Mouse (Mus musculus) splenic B cell, adult 2 months (primary cell): ENCODE results near the gene Serpina7.

ENCODE experiments used
- DNase-seq: peaks from one replicate; pipeline ENCODE4 v3.0.0-alpha.2; 2011; ENCODE audit warnings: low read depth, low spot score
- H3K27me3 ChIP-seq: 2 replicates; pipeline ENCODE4 v1.6.1; 2012; ENCODE audit warnings: mild to moderate bottlenecking, low read length, moderate library complexity, mixed read lengths; ENCODE audit not compliant: control insufficient read depth, poor library complexity, insufficient read depth, severe bottlenecking
- H3K36me3 ChIP-seq: 2 replicates; pipeline ENCODE4 v1.6.1; 2012; ENCODE audit warnings: mild to moderate bottlenecking, low read length, moderate library complexity, mixed read lengths; ENCODE audit not compliant: control insufficient read depth, poor library complexity, insufficient read depth, severe bottlenecking

Serpina7 gene

DNA sequence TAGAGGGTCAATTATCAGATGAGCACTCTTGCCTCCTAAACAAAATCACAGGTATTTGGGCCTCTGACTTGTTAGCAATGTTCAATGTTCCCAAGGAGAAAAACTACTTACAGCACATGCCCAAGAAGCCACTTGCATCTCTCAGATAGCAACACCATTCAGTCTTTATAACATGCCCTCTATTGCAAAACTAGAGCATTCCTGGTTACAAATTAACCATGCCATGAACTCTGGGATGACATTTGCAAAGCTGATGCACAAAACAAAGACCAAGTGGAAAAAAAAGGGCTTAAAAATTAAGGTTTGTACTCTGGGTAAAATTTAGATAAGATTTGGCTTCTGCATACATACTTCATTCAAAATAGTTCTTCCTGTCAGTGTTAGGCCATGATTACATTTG, at the start of gene Serpina7:
Serpina7 (minus strand) TSS at position 160 of the 400 bp plus-strand sequence.
- no peak for DNase-seq
- H3K27me3 ChIP-seq = no peaks in the 10 kb centered on the region
- no peaks in the 10 kb centered on the region for H3K36me3 ChIP-seq

DNA sequence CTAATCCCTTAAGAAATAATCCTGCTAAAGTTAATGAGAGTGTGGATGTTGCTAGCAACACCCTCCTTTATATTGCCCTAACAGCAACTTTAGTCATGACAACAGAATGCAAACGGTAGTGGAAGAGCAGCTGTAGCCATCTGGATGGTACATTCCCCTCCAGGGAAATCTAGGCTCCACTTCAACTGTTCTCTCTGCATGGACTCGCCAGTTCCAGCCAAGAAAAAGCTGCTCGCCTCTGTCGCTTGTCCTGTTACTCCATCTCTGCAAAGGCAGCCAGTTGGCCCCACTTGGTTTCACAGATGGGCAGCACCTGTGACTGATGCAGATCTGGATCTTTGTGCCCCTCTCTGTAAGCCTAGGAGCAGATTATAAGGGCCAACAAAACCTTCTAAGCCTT, 49.0 kb upstream of the Serpina7 start:
- DNase-seq = no peak
- no peaks in the 10 kb centered on the region for H3K27me3 ChIP-seq
- H3K36me3 ChIP-seq = no peaks in the 10 kb centered on the region

DNA sequence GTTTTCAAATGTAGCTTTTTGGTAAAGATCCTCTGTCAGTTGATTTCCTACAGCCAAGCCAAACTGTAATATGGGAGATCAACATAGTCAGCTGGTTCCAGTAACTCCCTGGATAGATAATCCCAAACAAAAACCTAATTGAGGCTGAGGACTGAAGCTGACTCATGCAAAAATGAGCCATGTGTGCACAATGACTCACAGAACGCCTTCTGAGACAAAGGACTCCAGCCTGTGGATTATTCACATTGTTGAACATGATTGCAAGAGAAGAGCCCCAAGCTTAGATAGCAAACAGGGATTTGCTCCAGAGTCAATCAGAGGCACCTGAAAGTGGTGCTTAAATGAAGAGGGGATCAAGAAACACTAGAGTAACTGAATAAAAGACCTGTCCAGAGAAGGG, 12.2 kb upstream of the Serpina7 start:
- no peaks in the 10 kb centered on the region for H3K27me3 ChIP-seq
- DNase-seq = no peak

DNA sequence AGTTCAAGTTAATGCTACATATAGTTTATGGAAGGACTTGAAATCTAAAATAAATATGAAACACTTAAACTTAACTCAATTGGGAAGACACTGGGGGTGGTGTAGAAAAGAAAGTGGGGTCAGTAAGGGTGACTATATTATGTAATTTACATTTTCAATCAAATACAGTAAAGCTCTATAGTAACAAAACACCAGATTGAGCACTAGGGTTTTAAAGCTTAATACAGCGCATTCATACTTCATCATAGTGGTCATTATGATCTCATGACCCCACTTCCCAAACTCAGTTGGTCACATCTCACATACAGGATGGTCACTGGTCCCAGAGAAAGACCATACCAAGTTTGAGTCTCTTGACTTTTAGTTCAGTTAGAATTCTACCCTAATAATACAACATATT, 907 bp upstream of the Serpina7 start, which contains the start of gene 4930513O06Rik:
4930513O06Rik (plus strand) TSS at position 301 of the 400 bp plus-strand sequence.
- no peak for DNase-seq
- no peaks in the 10 kb centered on the region for H3K36me3 ChIP-seq
- H3K27me3 ChIP-seq = no peaks in the 10 kb centered on the region

More for the DNA sequence above, 12.2 kb upstream of the Serpina7 start:
- no peaks in the 10 kb centered on the region for H3K36me3 ChIP-seq

DNA sequence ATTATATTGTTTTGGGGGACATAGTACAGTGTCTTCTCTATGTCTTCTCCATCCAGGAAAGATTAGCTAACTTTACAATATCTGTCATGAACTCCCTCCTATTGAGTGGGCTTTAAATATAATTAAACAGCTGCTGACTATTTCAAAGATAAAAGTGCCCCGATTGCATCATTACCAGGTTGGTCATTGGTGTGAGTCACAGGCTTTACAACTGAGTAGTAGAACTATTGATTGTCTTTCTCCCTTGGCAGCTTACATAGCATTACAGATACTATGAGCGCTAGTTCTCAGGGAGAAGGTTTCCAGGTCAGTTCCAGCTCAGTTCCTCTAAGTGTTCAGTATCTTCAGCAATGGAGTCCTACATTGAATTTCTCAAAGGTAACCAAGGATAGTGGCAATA, 6.5 kb downstream of the Serpina7 start:
- H3K27me3 ChIP-seq = no peaks in the 10 kb centered on the region
- H3K36me3 ChIP-seq = no peaks in the 10 kb centered on the region
- no peak for DNase-seq

DNA sequence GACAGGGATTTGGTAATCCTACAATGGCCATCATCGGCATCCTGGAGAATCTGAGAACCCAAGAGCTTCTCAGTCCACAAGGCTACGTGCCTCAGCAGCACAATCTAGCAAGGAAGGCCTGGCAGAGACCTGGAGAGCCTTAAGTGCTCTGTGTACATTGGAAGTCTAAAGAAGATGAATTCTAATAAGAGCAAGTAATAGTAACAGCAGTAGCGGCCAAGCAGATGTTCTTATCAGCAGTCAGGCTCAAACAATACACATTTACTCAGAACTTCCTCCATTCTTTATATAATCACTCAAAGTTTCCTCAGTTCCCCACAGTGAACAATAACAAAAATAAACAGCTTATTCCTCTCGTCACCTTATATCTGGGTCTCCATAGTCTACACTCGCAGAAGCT, 21.0 kb downstream of the Serpina7 start:
- H3K36me3 ChIP-seq = no peaks in the 10 kb centered on the region
- H3K27me3 ChIP-seq = no peaks in the 10 kb centered on the region
- no peak for DNase-seq

DNA sequence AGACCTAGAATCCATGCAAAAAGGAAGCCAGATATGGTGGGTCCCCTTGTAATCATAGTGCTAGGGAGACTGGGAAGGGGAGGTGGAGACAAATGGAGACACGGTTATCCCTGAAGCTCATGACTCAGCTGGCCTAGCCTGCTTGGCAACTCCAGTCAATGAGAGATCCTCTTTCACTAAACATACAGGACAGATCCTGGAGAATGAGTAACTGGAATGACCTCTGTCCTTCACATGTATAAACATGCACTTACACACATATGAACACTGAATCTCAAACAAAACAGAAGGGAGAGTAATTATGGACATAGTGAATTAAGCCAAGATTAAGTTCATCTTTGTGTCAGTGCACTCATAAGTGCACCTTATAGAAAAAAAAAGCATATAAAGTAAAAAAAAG, 31.9 kb downstream of the Serpina7 start:
- Histone ChIP-seq H3K27me3 (no peaks in the 10 kb centered on the region), H3K36me3 (no peaks in the 10 kb centered on the region)
- DNase-seq = no peak

DNA sequence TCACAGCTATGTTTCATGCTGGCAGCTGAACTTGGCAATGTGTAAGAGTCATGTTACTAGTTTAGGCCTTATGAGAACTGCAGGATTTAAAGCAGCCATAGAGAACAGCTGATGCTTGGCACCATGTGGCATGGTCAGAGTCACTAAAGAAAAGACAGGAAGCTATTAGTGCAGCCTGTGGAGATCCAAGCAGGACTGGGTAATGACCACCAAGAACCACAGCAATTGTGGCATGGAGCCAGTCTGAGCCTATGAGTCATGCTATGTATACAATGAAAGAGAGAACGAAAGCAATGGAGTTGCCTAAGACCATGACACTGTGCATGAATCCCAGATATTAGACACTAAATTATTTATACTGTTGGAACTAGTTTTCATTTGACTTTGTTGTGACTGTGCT, 33.1 kb downstream of the Serpina7 start:
- no peaks in the 10 kb centered on the region for H3K27me3 ChIP-seq
- H3K36me3 ChIP-seq = no peaks in the 10 kb centered on the region
- DNase-seq = no peak

DNA sequence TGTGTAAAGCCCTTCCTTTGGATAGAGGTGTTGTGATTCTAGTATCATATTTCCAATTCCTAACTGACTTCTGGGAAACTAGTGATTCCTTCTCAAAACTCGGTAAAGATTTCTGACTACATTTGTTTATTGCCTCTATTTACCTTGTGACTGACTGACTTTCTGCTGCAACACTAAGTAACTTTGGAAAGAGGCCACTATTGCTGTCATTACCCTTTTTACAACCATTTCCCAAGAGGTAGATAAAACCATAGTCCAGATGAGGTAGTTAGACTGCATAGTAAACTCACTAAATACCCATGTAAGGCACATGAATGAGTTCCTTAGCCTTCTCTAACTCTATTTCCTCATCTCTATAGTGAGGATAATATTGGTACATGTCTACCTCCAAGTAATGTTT, 43.9 kb downstream of the Serpina7 start:
- Histone ChIP-seq H3K36me3 (no peaks in the 10 kb centered on the region), H3K27me3 (no peaks in the 10 kb centered on the region)
- DNase-seq = no peak

DNA sequence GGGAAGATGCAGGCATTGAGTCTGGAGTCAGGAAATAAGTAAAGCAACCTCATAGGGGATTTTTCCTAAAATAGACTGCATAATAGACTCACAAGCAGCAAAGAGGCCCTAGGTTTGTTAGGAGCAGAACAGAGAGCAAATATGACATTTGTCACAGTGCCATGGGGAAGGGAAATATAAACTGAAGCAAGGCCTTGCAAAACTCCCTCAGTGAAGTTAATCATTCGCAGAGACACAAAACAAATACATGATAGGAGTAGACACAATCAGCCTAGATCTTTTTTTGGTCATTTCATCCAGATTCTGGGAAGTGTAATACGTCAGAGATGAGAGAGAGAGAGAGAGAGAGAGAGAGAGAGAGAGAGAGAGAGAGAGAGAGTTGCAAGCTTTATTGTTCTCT, 45.7 kb downstream of the Serpina7 start:
- DNase-seq = no peak
- no peaks in the 10 kb centered on the region for H3K27me3 ChIP-seq
- H3K36me3 ChIP-seq = no peaks in the 10 kb centered on the region

DNA sequence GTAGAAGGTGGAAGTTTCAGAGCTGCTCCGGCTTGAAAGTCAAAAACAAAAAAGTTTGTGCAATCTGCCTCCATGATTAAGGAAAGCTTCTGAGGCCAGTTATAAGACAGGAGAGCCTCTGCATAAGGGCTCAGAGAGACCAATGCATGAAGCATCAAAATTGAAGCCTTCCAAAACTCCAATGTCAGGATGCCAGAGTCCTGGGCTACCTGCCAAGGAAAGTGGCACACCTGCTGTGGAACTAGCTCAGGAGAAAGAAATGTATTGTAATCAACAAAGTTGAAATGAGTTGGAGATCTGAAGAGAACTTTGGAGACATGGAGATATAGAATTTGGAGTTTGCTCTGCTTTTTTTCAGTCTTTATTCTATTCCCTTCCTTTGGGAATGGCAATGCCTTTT, 47.4 kb downstream of the Serpina7 start:
- no peak for DNase-seq
- Histone ChIP-seq H3K36me3 (no peaks in the 10 kb centered on the region), H3K27me3 (no peaks in the 10 kb centered on the region)
